Mouse (Mus musculus): ENCODE measurements at regions not wholly inside any gene's neighbourhood (a gene's known extent, or its start where the extent isn't known, plus 50 kb on each side); places are given as distances from the start of the nearest gene placed in this dataset.

DNA sequence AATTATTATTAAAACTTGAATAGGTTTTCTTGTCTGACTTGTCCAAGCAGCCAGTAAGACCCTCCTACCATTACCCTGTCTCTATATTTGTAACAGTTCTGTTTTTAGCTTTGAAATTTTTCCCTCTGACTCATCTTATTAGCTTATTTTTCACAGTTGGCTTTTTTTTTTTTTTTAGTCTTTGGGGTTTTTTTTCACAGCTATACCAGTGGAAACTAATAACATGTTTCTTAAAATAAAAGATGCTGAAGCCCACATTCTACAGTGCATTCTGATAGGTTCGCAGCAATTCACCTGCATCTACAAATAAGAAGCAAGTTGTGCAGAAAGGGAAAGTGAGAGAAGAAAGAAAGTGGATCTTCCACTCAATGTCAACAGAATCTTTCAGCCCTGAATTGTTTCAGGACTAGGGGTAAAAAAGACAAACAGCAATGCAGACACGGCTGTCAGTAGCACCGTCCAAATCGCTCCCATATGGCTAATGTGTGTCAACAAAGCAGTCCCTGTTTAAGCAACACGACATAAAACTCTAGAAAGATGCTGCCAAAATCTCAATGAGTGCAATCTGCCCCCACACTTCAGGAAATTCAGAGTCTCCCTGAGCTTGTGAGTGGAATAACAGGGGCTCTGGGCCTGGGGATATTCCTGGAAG, 277.2 kb downstream of the Car8 start:
- TF ChIP-seq POLR2A (IDR thresholded peaks at IDR 0.05; ENCODE audit: borderline replicate concordance, extremely low read depth, low read depth, low read length) (no peak), CTCF (IDR thresholded peaks at IDR 0.05; ENCODE audit: insufficient read depth, low read length) (no peak)
- Histone ChIP-seq H3K4me1 (ENCODE audit: control insufficient read depth, insufficient read depth, low read length) (no peaks in the 10 kb centered on the region), H3K4me3 (replicated peaks; ENCODE audit: extremely low read depth, low read depth, low read length) (no peak overlapping the region)
- 61% methylated on average over 5 of the region's 5 CpGs for WGBS
- DNase-seq: no peak

- Histone ChIP-seq H3K4me3 (replicated peaks; ENCODE audit: extremely low read depth, low read depth, low read length) (no peak overlapping the region), H3K4me1 (ENCODE audit: control insufficient read depth, insufficient read depth, low read length) (no peaks in the 10 kb centered on the region)
- TF ChIP-seq CTCF (IDR thresholded peaks at IDR 0.05; ENCODE audit: insufficient read depth, low read length) (no peak), POLR2A (IDR thresholded peaks at IDR 0.05; ENCODE audit: borderline replicate concordance, extremely low read depth, low read depth, low read length) (no peak)
- DNase-seq: no peak
- 42% methylated on average over 2 of the region's 2 CpGs for WGBS
Measured at GRCm38 (mm10) chr4:7960335-7960734, 278.5 kb downstream of the Car8 start.

DNA sequence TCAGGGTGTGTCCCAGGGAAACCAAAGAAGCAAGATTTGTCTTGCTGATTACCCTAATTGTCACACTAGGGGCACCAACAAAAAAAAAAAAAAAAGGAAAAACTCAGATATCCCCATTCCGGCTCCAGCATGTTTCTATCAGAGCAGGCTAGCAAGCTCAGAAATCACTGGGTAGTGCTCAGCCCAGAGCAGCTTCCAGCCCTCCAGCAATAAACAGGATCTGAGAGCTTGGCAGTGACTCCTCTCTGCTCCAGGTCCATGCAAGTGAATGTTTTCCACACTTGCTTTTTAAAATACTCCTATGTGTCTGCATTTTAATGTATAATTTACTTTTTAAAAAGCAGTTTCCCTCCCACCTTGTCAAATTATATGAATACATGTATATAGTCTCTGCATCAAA, 290.8 kb downstream of the Car8 start:
- Histone ChIP-seq H3K4me1 (ENCODE audit: control insufficient read depth, insufficient read depth, low read length) (no peaks in the 10 kb centered on the region), H3K4me3 (replicated peaks; ENCODE audit: extremely low read depth, low read depth, low read length) (no peak overlapping the region)
- no peak for DNase-seq
- no peak for TF ChIP-seq POLR2A (IDR thresholded peaks at IDR 0.05; ENCODE audit: borderline replicate concordance, extremely low read depth, low read depth, low read length)
- no peak for TF ChIP-seq CTCF (IDR thresholded peaks at IDR 0.05; ENCODE audit: insufficient read depth, low read length)
- 72% methylated on average over 1 of the region's 1 CpGs for WGBS

- TF ChIP-seq POLR2A (IDR thresholded peaks at IDR 0.05; ENCODE audit: borderline replicate concordance, extremely low read depth, low read depth, low read length) (no peak), CTCF (IDR thresholded peaks at IDR 0.05; ENCODE audit: insufficient read depth, low read length) (no peak)
- Histone ChIP-seq H3K4me1 (ENCODE audit: control insufficient read depth, insufficient read depth, low read length) (no peaks in the 10 kb centered on the region), H3K4me3 (replicated peaks; ENCODE audit: extremely low read depth, low read depth, low read length) (no peak overlapping the region)
- DNase-seq: no peak
- 52% methylated on average over 2 of the region's 2 CpGs for WGBS
Measured at GRCm38 (mm10) chr4:7921503-7921902, 317.3 kb downstream of the Car8 start.

DNA sequence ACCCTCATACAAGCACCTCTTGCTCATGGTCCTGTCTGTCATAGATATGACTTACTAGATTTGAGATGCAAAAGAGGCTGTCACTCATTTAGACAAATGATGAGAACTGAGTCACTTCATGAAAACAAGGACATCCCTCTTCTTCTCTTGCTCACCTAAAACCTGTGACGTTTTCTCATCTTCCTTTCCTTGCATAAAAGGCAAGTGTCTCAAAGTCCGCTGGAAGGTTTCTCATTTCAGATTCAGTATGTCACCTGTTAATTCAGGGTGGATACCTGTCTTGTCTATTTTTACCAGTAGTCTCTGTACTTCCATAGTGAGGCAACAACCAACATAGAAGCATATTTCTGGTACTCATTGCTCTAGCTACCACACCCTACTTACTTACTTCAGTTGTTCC, 325.6 kb downstream of the Car8 start:
- DNase-seq: no peak
- H3K4me1 ChIP-seq (ENCODE audit: control insufficient read depth, insufficient read depth, low read length): no peaks in the 10 kb centered on the region
- 89% methylated on average over 2 of the region's 2 CpGs for WGBS
- H3K4me3 ChIP-seq (replicated peaks; ENCODE audit: extremely low read depth, low read depth, low read length): no peak overlapping the region
- no peak for TF ChIP-seq CTCF (IDR thresholded peaks at IDR 0.05; ENCODE audit: insufficient read depth, low read length)
- no peak for TF ChIP-seq POLR2A (IDR thresholded peaks at IDR 0.05; ENCODE audit: borderline replicate concordance, extremely low read depth, low read depth, low read length)

DNA sequence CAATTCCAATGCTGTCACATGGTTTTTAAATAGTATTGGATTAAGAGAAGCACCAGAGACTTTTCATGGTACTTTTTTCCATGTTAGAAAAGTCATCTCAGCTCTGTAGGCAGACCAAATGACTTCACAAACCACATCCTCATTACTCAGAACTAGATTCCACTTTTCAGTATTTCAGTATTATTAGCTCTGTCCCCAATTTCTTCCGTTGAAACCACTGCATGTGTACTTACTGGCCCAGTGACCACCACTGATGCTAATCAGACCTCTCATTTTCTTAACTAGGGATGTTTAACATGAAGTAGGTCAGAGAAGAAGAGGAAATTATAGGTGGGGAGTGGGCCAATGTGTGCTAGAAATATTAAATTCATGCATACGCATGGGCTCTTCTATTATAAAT, 326.2 kb downstream of the Car8 start:
- 81% methylated on average over 2 of the region's 2 CpGs for WGBS
- Histone ChIP-seq H3K4me3 (replicated peaks; ENCODE audit: extremely low read depth, low read depth, low read length) (no peak overlapping the region), H3K4me1 (ENCODE audit: control insufficient read depth, insufficient read depth, low read length) (no peaks in the 10 kb centered on the region)
- no peak for DNase-seq
- no peak for TF ChIP-seq CTCF (IDR thresholded peaks at IDR 0.05; ENCODE audit: insufficient read depth, low read length)
- TF ChIP-seq POLR2A (IDR thresholded peaks at IDR 0.05; ENCODE audit: borderline replicate concordance, extremely low read depth, low read depth, low read length): no peak

DNA sequence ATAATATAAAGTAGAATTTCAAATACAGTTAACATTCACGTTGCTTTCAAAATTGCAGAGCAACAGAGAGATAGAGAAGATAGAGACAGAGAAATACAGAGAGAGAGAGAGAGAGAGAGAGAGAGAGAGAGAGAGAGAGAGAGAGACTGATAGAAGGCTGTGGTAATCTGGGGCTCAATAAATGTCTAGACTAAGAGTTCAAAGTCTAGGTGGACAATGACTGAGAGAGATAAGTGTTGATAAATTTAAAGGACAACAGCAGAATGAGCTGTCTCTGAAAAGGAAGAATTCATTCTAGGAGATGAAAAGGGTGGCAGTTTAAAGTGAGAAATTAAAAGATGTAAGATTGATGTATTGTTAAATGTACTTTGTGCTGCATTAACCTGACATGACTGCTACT, 335.7 kb downstream of the Car8 start:
- Histone ChIP-seq H3K4me1 (ENCODE audit: control insufficient read depth, insufficient read depth, low read length) (no peaks in the 10 kb centered on the region), H3K4me3 (replicated peaks; ENCODE audit: extremely low read depth, low read depth, low read length) (no peak overlapping the region)
- no peak for DNase-seq
- 57% methylated on average over 1 of the region's 1 CpGs for WGBS
- TF ChIP-seq CTCF (IDR thresholded peaks at IDR 0.05; ENCODE audit: insufficient read depth, low read length): no peak
- no peak for TF ChIP-seq POLR2A (IDR thresholded peaks at IDR 0.05; ENCODE audit: borderline replicate concordance, extremely low read depth, low read depth, low read length)

DNA sequence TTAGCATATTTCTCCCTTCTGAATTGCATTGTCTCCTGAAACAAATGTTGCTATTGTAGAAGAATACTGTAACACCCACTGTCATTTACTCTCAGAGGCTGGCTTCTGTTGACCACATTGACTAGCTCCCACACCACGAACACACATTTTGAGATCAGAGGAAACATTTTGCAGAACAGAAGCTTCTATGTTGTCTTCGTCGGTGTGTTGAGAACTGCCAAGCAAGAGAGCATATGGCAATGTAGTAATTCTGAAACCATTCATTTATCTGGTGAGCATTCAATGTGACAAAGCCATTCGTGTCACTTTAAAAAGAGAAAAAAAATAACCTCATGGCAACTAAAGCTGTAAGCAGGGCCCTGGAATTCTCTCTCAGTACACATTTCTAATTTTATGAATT, 343.9 kb downstream of the Car8 start:
- no peak for DNase-seq
- Histone ChIP-seq H3K4me1 (ENCODE audit: control insufficient read depth, insufficient read depth, low read length) (no peaks in the 10 kb centered on the region), H3K4me3 (replicated peaks; ENCODE audit: extremely low read depth, low read depth, low read length) (no peak overlapping the region)
- TF ChIP-seq POLR2A (IDR thresholded peaks at IDR 0.05; ENCODE audit: borderline replicate concordance, extremely low read depth, low read depth, low read length) (no peak), CTCF (IDR thresholded peaks at IDR 0.05; ENCODE audit: insufficient read depth, low read length) (no peak)
- 76% methylated on average over 4 of the region's 4 CpGs for WGBS

DNA sequence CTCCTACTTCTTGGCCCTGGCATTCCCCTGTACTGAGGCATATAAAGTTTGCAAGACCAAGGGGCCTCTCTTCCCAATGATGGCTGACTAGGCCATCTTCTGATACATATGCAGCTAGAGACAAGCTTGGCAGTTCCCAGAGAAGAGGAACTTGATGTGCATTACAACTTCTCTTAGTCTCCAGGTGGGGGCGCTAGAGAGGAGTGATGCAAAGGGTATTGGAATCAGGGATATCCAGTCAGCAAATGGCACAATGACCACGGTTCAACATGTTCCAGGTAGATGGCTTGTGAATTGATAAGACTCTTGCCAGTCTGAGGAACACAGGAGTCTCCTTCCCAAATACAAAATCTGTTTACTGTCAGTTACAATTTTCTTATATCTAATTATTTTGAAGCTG, 347.7 kb downstream of the Car8 start:
- DNase-seq: no peak
- Histone ChIP-seq H3K4me3 (replicated peaks; ENCODE audit: extremely low read depth, low read depth, low read length) (no peak overlapping the region), H3K4me1 (ENCODE audit: control insufficient read depth, insufficient read depth, low read length) (no peaks in the 10 kb centered on the region)
- TF ChIP-seq POLR2A (IDR thresholded peaks at IDR 0.05; ENCODE audit: borderline replicate concordance, extremely low read depth, low read depth, low read length) (no peak), CTCF (IDR thresholded peaks at IDR 0.05; ENCODE audit: insufficient read depth, low read length) (no peak)
- WGBS: 67% methylated on average over 2 of the region's 2 CpGs

DNA sequence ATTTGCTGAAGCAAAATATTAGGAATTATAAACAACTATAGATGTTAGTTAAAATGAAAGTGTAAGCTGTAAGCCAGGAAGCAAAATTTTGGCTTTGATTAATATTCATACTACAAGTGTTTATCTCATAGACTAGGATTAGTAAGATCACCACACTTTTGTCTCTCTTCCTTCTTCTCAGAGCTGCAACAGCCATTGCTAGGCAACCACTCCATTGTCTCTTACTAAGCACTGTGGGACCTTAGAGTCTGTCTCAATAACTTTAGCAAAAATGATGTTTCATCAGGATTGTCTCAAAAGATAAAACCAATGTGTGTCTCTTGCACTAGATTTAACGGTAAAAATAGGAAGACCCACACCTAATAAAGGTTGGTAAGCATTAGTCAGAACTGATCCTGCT, 384.3 kb downstream of the Car8 start:
- WGBS: 80% methylated on average over 1 of the region's 1 CpGs
- no peak for DNase-seq
- TF ChIP-seq POLR2A (IDR thresholded peaks at IDR 0.05; ENCODE audit: borderline replicate concordance, extremely low read depth, low read depth, low read length) (no peak), CTCF (IDR thresholded peaks at IDR 0.05; ENCODE audit: insufficient read depth, low read length) (no peak)
- H3K4me1 ChIP-seq (ENCODE audit: control insufficient read depth, insufficient read depth, low read length): no peaks in the 10 kb centered on the region
- H3K4me3 ChIP-seq (replicated peaks; ENCODE audit: extremely low read depth, low read depth, low read length): no peak overlapping the region

All from lung, adult 2 months (tissue).